Mouse (Mus musculus) kidney, postnatal 0 days (tissue): ENCODE measurements at regions not wholly inside any gene's neighbourhood (a gene's known extent, or its start where the extent isn't known, plus 50 kb on each side); places are given as distances from the start of the nearest gene placed in this dataset.

Experiments
- ATAC-seq: fragments of 200-750 bp; cut with Nextera tagmentation; replicated peaks from 2 replicates; pipeline ENCODE4 v1.8.0; 2017; ENCODE audit warnings: low read depth, moderate number of reproducible peaks, moderate TSS enrichment, moderate library complexity; ENCODE audit not compliant: low FRiP score
- DNase-seq: peaks from one replicate; pipeline ENCODE4 v3.0.0-alpha.2; 2016; ENCODE audit warnings: low spot score
- H3K27ac ChIP-seq: fragments of 300-500 bp; sonication (generic); 2 replicates; pipeline ENCODE4 v1.5.1; 2014; ENCODE audit warnings: mild to moderate bottlenecking
- H3K27me3 ChIP-seq: fragments of 300-500 bp; sonication (generic); 2 replicates; pipeline ENCODE4 v1.6.1; 2014; ENCODE audit warnings: low read length, mixed read lengths; ENCODE audit not compliant: insufficient read depth
- H3K36me3 ChIP-seq: fragments of 300-500 bp; sonication (generic); 2 replicates; pipeline ENCODE4 v1.6.1; 2014; ENCODE audit warnings: low read length, mixed read lengths; ENCODE audit not compliant: insufficient read depth
- H3K4me1 ChIP-seq: fragments of 300-500 bp; sonication (generic); replicated peaks from 2 replicates; pipeline ENCODE4 v1.6.1; 2014; ENCODE audit warnings: antibody characterized with exemption, low read length, mixed read lengths; ENCODE audit not compliant: insufficient read depth
- H3K4me2 ChIP-seq: fragments of 300-500 bp; sonication (generic); 2 replicates; pipeline ENCODE4 v1.6.1; 2014; ENCODE audit warnings: mild to moderate bottlenecking, low read length, moderate library complexity, mixed read lengths
- H3K4me3 ChIP-seq: fragments of 300-500 bp; sonication (generic); replicated peaks from 2 replicates; pipeline ENCODE4 v1.5.1; 2014; ENCODE audit warnings: low read depth, low read length
- H3K9ac ChIP-seq: fragments of 300-500 bp; sonication (generic); 2 replicates; pipeline ENCODE4 v1.6.1; 2014; ENCODE audit warnings: low read depth, low read length
- H3K9me3 ChIP-seq: fragments of 300-500 bp; sonication (generic); replicated peaks from 2 replicates; pipeline ENCODE4 v1.6.1; 2016; ENCODE audit warnings: low read length, inconsistent platforms, mixed read lengths
- CTCF ChIP-seq: IDR thresholded peaks from 2 replicates; pipeline ENCODE4 v1.5.1; 2016; ENCODE audit warnings: antibody characterized with exemption, low read depth, mild to moderate bottlenecking, moderate library complexity

GRCm38 (mm10) chr7:57958871-57959270 lies 449.0 kb upstream of the Gabra5 start:
- Histone ChIP-seq H3K27ac (no peak overlapping the region), H3K4me3 (no peak overlapping the region), H3K9ac (no peak overlapping the region), H3K27me3 (no peaks in the 10 kb centered on the region), H3K9me3 (no peaks in the 10 kb centered on the region), H3K4me1 (no peaks in the 10 kb centered on the region), H3K4me2 (no peak overlapping the region), H3K36me3 (no peaks in the 10 kb centered on the region)
- TF ChIP-seq CTCF: no peak
- DNase-seq (no peak), ATAC-seq (no peak)
